Mouse (Mus musculus): ENCODE results near the gene Crim1.
A peak's percentile ranks its signal among the peaks of the same experiment; 100 is the strongest.

Gene Crim1

DNA sequence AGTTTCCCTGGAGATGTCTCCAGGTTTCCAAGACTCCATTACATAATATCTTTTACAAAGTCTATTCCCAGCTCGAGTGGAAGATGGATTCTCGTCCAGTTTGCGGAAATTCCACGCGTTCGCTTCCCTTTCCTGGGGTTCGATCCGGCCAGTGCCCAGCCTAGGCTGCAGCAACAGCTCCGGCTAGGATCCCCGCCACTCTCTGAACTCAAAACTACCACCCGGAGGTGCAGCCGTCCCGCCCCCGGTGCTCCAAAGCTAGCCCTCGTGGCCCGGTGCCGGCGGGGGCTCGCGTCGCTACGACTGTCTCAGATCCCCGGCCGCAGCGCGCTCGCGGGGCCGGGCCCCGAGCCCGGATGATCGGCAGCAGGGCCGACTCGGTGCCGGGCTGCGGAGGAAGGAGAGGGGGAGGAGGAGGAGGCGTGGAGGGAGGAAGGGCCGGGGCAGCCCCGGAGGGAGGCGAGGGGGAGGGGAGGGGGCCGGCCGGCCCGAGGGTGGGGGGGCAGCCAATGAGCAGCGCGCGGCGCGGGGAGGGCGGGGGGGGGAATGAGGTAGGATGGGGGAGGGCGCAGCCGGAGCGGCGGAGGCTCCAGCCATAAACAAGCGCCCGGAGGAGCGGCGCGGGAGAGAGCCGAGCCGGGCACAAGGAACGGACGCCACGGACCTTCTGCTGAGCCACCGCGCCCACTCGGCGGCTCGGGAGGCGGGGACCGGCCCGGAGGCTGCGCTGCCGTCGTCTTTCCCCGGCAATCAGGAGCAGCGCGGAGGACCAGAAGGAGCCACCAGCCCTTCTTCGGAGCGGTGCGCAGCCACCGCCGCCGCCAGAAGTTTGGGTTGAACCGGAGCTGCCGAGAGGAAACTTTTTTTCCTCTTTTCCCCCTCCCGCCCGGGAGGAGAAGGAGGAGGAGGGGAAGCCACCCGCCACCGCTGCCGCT lies at the start of gene Crim1:
TSS of gene Crim1 (plus strand) at position 623 of the 935 bp plus-strand sequence.
- DNase-seq (ENCODE audit: low read depth, low spot score): peak; percentile 57

DNA sequence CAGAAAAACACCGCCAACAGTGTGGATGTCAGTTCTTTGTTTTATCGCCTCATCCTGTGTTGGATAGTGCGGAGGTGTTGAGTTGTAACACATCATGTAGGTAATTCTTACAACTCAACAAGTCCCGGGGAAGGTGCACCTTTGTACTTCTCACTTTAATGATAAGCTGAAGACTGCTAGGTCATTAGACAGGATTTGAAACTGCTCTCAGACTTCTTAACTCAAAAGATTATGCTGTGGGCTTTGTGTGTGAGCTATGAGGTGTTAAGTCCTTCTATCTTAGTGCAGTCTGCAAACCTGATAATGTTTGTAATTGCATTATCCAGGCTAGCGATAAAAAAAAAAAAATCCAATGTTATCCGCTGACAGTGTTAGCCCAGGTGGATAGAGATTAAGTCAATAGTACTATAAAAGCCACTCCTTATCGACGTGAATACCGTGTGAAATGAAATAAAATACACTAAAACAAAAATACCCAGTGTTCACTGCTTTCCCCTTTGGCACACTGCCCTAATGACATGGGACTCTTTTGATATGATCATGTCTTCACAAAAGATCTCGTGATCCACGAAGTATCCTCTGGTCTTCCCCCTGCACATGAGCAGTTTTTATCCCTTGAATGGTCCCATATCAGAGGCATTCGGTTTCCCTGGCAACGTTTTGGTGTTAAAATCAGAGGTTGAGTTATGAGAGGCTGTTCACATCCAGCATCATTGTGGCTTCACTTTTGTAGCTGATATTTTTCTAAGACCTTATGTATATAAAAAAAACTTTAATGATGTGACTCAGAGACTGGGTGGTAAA lies 48.4 kb upstream of the Crim1 start:
- DNase-seq (ENCODE audit: low read depth, low spot score): no peak

DNA sequence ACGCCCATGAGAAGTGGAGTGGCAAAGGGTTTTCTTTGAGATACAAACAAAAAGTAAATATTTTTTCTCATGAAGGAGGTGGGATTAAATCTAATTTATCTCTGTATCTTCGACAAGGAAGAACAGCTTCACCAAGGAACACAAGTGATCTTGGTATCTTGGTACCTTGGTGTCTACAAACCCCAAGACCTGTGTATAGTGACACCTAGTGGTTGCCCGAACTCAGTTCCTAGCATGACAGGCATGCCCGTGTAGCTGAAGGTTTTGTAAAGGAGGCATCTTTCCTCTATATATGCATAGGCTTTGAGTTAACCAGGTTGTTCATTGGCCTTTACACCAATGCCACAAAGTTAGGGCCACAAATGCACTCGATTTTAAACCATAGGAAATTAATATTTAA lies 36.8 kb upstream of the Crim1 start:
- peak; percentile 51 for DNase-seq (ENCODE audit: low read depth, low spot score)

DNA sequence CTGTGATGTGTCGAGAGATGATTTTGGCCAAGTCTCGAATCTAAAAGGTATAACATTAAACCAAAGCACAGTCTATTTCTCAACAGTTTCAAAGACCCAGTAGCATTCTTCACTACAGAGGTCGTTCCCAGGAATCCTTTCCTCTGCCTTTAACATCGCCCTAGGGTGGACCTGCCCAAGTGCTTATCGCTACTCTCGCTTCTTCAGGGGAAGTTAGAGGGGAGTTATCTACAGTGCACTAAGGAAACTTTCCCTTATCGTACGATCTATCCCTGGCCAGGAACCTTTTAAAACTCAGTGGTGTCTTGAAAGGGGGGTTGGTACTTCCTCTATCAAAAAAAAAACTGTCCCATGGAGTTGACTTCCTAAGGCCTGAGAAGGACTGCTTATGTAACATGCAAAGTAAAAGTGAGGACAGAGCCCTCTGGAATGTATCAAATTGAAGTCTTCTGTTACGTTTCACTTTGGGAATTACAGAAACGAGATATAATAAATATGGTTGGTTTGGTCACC lies 36.3 kb upstream of the Crim1 start:
- no peak for DNase-seq (ENCODE audit: low read depth, low spot score)

DNA sequence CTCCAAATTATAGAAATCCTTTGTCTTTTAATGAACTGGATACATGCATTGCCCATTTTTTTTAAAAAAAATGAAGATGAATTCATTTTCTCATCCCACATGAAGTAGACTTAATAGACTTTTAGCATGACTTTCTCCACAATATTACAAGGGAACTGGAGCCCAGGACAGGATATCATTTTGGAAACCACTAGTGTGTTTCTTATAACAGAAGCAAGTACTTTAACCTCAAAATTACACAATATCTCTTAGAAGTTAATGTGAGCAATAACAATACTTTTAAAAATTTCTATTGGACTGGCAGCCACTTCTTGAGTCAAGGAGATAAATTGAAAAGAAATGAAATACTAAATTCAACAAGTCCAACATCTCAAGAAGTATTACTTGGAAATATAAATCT lies 34.2 kb upstream of the Crim1 start:
- DNase-seq (ENCODE audit: low read depth, low spot score): no peak

DNA sequence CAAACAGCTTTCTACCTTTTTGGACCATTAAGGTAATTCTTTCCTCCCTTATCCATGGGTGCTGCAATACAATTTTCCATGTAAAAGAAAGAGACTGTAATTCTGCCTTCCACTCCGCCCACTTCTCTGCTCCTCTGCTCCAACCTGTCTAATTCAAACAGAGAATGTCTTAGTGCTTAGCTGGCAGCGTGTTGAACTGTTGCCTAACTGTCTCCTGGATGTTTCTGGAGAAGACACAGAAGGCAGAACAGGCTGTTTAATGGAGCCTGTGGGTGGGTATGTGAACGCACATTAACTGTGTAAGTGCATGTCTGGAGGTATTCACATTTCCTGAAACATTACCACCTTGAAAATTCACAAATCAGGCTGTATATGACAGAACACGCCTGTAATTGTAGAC lies 33.5 kb upstream of the Crim1 start:
- no peak for DNase-seq (ENCODE audit: low read depth, low spot score)

DNA sequence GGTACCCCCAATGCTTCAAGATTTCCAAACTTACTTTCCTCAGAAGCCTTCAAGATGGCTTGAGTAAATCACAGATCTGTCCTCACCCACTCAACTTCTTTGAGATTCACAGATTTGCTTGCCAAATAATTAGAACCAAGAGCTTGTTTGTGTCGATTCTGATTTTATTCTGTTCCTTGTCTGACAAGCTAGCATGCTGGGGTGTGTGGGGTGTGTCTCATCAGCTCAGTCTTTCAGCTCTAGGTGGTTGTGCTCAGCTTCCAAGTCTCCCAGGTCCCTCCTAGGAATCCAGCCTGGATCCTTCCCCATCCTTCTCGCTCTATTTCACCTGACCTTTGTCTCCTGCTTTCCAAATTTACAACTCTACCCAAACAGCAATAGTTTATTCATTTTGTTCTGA lies 27.7 kb upstream of the Crim1 start:
- no peak for DNase-seq (ENCODE audit: low read depth, low spot score)

DNA sequence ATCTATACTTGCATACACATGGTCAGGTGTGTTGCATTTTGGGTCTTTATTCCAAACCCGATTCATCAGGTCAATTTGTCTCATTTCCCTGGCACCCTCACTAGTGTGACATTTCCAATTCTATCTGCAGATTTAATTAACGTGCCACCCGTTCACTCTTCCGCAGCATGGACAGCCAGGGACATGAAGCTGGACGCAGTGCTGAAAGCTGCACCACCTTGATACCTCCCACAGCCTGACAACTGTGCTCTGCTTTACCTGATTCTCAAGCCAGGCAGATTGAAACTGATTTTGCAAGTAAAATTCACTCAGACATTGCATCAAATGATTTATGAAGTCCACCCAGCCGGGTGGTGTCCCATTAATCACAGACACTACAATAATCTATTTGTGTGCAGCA lies 19.3 kb upstream of the Crim1 start:
- no peak for DNase-seq (ENCODE audit: low read depth, low spot score)

DNA sequence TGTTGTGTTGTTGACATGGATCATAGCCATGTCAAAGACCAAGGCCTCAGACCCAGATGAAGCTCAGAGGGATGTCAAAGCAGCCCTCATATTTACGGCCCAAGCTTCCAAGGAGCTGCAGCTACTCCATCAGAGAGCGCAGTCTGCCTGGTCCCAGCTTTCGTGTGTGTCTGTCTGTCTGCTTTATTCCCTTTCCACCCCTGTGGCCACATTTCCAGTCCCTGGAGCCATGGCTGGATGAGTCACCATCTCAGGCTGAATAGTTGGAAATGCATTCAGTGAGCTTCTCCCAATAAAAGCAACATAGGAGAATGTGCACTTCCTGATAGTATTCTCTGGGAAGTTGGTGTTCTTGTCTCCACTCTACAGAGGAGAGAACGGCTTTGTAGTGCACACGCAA lies 3.9 kb upstream of the Crim1 start:
- no peak for DNase-seq (ENCODE audit: low read depth, low spot score)

DNA sequence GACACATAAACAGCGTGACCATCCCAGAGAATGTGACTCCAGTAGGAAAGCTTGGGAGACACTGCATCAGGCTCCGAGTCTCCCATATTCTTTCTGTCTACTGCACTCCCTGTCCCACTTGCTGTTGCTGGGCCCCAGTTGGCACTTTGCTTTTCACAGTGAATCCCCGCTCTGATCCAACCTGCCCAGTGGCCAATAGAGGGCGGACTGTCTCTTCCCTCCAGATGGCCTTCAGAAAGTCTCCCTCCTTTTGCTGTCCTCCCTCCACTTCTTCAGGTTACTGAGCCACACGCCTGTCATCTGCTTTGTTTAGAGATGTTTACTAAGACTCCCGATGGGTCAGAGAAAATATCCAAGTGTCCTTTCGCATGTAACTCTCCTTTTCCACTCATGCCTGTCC lies 2.9 kb upstream of the Crim1 start:
- DNase-seq (ENCODE audit: low read depth, low spot score): no peak

DNA sequence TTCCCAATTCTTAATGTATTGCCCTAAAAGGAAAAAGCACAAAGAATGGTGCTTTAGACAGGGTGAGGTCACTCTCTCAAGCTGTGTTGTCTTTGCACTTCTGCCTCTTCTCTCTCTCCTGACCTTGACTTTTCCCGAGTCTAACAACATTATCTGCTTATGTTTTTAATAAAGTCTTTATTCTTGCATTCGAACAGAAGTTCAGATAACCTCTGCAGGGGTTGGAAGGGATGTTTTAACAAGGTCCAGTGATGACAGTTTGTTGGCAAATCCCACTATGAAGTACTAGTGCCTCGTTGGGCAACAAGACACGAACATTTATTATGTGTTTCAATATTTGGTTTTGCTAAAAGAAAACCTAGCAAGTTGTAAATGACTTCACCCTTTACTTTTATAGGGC lies 1.9 kb upstream of the Crim1 start:
- DNase-seq (ENCODE audit: low read depth, low spot score): no peak

DNA sequence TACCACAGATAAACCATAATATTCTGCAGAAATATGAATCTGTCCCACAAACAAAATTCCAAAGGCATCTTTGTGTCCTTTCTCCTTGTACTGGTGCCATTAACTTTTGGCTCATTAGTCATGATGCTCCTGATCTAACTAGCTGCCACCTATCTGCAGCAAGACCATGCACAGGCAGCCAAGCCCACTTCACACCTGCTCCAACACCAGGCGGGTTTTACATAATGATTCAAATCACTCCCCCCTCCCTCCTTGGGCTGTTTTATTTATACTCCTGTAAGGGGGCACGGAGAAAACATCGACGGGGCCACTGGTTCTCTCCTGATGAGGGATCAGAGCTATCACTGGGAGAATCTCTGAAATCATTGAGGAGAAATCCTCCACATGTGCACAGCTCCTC lies 1.2 kb upstream of the Crim1 start:
- DNase-seq (ENCODE audit: low read depth, low spot score): no peak

DNA sequence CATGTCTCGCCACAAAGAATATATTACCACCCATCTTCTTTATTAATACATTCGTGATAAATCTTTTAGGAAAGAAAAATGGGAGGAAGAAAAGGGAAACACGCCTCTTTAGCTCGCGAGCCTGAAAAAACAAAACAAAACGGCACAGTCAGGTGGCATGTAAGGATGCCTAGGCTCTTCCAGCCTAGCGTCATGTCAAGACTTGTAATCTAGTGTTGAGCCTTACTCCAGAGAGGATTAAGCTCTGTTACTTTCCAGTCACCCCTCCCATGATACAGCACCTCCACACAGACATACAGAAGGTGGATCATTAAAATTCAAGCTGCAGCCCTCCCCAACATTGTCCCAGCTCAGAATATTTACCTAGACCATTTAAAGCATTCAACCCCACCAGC lies 820 bp upstream of the Crim1 start:
- no peak for DNase-seq (ENCODE audit: low read depth, low spot score)

DNA sequence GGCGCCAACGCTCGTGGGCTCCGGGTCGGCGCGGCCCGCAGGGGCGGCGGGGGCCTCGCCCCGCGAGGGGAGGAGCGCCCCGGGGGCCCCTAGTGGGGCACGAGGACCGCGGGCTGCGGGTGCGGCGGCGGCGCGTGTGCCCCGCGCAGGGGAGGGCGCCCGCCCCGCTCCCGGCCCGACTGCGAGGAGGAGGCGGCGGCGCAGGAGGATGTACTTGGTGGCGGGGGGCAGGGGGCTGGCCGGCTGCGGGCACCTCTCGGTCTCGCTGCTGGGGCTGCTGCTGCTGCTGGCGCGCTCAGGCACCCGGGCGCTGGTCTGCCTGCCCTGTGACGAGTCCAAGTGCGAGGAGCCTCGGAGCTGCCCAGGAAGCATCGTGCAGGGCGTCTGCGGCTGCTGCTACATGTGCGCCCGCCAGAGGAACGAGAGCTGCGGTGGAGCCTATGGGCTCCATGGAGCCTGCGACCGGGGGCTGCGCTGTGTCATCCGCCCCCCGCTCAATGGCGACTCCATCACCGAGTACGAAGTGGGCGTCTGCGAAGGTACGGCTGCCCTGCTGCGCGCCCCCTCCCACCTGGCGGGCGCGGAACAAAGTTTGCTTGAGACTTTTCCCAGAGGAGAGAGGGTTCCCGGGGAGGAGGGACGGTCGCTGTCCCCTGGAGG lies 643 bp downstream of the Crim1 start:
- peak; percentile 51 for DNase-seq (ENCODE audit: low read depth, low spot score)

DNA sequence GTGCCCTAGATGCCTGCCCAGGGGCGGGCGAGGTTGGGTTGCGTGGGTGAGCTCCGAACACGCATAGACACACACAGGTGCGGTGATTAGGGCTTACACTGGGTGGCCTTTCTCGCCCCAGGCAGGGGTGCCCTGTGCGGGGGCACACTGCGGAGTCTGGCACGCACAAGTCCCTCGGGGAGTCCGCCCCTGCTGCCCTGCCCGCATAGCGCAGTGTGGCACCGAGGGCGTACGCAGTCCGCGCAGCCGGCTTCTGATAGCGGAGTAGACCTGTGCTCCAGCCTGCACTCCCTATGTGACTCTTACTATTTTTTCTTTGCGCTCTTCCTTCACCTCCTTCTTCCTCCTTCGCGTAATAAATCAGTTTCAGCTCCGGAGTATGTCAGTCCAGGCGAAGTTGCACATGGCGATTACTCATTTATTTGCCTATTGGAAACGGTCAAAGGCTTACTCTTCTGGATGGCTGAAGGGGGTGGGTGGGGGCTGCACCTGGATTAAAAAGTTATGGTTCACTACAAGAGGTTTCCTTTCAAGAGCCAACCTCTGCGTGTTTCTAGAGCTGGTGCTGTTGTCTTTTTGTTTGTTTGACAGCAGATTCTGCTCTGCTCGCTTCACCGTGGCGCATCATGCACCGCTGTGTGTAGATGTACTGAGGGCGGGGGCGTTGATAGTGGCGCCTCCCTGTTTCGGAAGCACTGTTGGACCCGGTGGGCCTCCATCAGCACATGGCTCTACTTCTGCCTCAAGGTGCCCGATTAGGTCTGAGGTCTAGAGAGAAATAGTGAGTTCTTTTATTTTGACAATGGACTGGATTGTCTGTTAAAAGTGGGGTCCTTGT lies 1.4 kb downstream of the Crim1 start:
- no peak for DNase-seq (ENCODE audit: low read depth, low spot score)

DNA sequence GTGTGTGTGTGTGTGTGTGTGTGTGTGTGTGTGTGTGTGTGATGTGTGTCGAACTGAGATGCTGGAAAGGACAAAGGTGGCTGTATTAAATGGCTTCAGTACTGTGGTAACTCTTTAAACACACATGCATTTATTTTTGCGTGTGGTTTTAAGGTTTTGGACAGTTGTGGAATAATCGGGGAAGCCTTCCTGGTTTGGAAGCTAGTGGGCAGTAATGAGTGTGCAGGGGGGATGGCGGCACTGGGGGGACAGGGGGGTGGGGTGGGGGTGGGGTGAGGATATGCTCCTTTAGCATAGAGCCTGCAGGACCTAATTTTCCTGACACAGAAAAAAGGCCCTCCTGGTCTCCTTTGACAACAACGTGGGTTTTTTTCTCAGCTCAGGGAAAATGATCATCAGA lies 2.2 kb downstream of the Crim1 start:
- no peak for DNase-seq (ENCODE audit: low read depth, low spot score)

DNA sequence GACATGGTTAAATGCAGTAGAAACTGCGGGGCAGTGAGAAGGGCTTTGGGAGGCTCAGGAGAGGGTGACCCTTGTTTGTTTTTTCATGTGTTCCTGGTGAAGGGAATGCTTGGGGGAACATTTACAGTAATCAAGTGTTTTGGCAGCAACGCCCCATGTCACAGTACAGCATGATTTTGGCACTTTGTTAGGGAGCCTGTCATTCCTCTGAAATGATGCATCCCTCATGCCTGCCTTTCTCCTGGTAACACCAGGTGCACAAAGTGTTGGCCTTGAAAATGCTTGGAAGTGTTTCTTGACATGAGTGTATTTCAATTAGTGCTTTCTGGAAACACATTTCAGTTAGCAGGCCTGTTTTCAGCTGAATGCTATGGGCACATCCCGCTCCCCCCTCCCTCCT lies 2.7 kb downstream of the Crim1 start:
- no peak for DNase-seq (ENCODE audit: low read depth, low spot score)

DNA sequence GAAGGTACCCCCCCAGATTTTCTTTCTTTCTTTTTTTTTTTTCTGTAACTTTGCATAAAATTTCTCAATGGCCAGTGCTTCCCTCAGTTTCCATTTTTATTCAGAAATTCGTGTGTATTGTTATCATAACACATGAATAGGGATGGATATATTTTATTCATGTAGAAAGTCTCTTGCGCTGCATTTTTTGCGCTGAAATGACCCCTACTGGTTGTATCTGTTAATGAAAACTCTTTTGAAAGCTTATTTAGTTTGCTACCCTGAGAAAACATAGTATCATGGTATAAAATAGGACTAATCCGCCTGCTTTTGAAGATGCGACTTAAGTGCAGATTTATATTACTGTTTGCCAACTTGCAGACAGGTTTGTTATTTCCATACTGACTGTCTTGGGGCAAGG lies 3.4 kb downstream of the Crim1 start:
- DNase-seq (ENCODE audit: low read depth, low spot score): no peak

DNA sequence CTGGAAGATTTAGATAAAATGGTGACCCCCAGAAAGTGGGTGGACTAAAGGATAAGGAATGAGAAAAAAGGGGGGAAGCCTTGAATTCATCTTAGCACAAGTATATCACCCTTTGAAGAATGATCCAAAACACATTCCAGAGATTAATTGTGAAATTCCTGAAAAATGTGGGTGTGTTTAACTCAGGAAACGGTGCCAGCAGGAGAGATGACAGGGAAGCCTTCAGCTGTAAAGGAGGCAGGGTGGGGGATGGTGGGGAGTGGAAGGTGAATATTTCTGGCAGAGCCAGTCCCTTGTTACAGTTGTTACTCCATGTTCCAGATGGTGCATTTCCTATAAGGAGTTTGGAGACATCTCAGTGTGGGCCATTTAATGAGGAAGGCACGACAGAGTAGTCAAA lies 6.4 kb downstream of the Crim1 start:
- DNase-seq (ENCODE audit: low read depth, low spot score): no peak

DNA sequence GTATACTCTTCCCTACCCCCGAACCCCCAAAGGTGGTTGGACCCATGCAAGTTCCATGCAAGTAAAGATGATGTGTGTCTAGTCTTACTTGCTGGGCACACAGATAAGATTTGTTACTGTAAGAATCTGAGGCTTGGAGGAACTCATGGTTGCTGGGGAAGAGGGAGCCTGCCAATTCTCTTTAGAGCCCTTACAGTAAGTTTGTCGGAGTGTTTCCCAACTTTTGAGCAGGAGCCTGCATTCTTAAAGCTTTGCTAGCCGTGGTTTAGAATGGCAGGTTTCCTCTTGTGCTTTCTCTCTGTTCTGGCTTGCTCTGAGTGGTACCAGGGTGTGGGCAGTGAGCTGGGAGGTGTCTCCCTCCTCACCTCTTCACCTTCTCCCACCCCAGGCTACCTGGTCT lies 7.2 kb downstream of the Crim1 start:
- no peak for DNase-seq (ENCODE audit: low read depth, low spot score)

DNA sequence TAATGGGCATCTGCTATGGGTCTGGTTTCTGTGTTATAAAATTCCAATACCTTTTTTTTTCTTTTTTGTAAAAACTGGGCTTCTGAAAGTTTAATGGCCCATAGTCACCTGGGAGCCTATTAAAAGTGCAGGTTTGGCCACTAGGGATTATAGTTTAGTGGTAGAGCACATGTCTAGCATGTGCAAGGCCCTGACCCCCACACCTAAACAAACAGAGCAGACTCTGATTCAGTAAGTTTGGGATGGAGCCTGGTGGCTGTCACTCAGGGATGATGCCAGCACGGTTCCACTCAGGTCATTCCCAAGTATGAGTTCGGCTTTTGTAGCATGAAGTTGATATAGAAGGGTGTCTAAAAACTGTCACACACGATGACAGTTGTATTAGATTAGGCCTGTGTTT lies 8.8 kb downstream of the Crim1 start:
- DNase-seq (ENCODE audit: low read depth, low spot score): peak; percentile 61

All from forelimb bud, embryonic 11.5 days (tissue).